ENCODE assay signal across 10 mouse cellular contexts in the genomic region with DNA sequence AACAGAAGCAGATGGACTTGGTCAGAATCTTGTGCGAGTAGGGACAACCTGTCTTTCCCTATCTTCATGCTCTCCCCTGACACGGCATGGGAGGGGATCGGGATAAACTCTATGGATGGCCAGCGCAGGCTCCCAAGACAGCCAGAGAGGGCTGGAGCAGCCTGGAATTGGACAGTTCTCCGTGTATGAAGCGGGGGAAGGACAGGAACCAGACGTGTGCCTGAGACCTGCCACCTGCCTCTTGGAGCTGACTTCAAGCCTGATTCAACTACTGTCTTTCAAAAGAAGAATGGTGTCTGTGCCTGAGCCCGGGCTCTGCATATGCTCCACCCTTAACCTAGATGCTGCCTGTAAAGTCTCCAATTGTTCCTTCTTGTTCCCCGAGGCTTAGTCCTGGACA. TPM values are rescaled to one million over a fixed set of nuclear protein-coding genes. Genes with fewer than 3 reads are reported as not detected.
DNase-seq lines count a peak whose midpoint lies in the region; ATAC-seq and TF ChIP-seq lines count a peak whose summit lies in the region.
"Had no signal": no experiment of that assay in that cellular context is flagged by ENCODE, and none has a peak within 500 bp of the region (broad histone marks: within the 10 kb centered on the region; RNA-seq: fewer than 3 reads in every experiment).

No protein-coding gene starts in this region.

- no peak overlapping the region for H3K4me3 ChIP-seq in intestine, embryonic 14.5 days (ENCODE audit: low read depth, low read length)
- H3K4me3 ChIP-seq in intestine, postnatal 0 days (ENCODE audit: low read depth, low read length), result no peak overlapping the region
- H3K4me3 ChIP-seq in MEL (ENCODE audit: control insufficient read depth in 1 of 2, insufficient read depth in 1 of 2, low read depth in 2 of 2, low read length in 2 of 2), result no peak overlapping the region
- no peak overlapping the region for H3K4me3 ChIP-seq in embryonic facial prominence, embryonic 10.5 days
- H3K4me3 ChIP-seq in limb, embryonic 15.5 days, result no peak overlapping the region

- no peak for TF ChIP-seq RAD21 in MEL (IDR thresholded peaks at IDR 0.05; ENCODE audit: low read depth, low read length)

- no peaks in the 10 kb centered on the region for H3K27me3 ChIP-seq in intestine, embryonic 14.5 days (replicated peaks; ENCODE audit: control insufficient read depth, insufficient read depth, low read length)
- H3K27me3 ChIP-seq in intestine, postnatal 0 days (replicated peaks; ENCODE audit: control insufficient read depth, insufficient read depth, low read length), result no peaks in the 10 kb centered on the region
- no peaks in the 10 kb centered on the region for H3K27me3 ChIP-seq in MEL (ENCODE audit: control insufficient read depth in 1 of 2, insufficient read depth in 2 of 2, low read length in 2 of 2)
- H3K27me3 ChIP-seq in embryonic facial prominence, embryonic 10.5 days (replicated peaks; ENCODE audit: low read depth, poor library complexity, severe bottlenecking), result no peaks in the 10 kb centered on the region
- no peaks in the 10 kb centered on the region for H3K27me3 ChIP-seq in limb, embryonic 15.5 days

- H3K4me2 ChIP-seq in intestine, embryonic 14.5 days (ENCODE audit: low read length), result peak overlapping the region; percentile 7; the same call in 1 of the 2 replicates
- H3K4me2 ChIP-seq in intestine, postnatal 0 days (replicated peaks; ENCODE audit: low read depth), result no peak overlapping the region
- H3K4me2 ChIP-seq in limb, embryonic 15.5 days, result no peak overlapping the region

- peaks cover 20% of the 10 kb centered on the region for H3K4me1 ChIP-seq in intestine, embryonic 14.5 days (replicated peaks; ENCODE audit: control insufficient read depth, insufficient read depth, low read length)
- H3K4me1 ChIP-seq in intestine, postnatal 0 days (replicated peaks; ENCODE audit: control insufficient read depth, insufficient read depth, low read length), result no peaks in the 10 kb centered on the region
- peaks cover 3 to 9% of the 10 kb centered on the region in 2 experiments; a peak in 3 of 4 replicates for H3K4me1 ChIP-seq in MEL (ENCODE audit: control insufficient read depth in 1 of 2, insufficient read depth in 2 of 2, low read length in 2 of 2)
- H3K4me1 ChIP-seq in embryonic facial prominence, embryonic 10.5 days, result peaks cover 53% of the 10 kb centered on the region
- H3K4me1 ChIP-seq in limb, embryonic 15.5 days, result peaks cover 49% of the 10 kb centered on the region

- WGBS in intestine, embryonic 14.5 days, result 42% methylated on average over 9 of the region's 9 CpGs
- 63% methylated on average over 9 of the region's 9 CpGs for WGBS in intestine, postnatal 0 days
- 70% methylated on average over 9 of the region's 9 CpGs for WGBS in embryonic facial prominence, embryonic 10.5 days
- WGBS in limb, embryonic 15.5 days, result 66% methylated on average over 9 of the region's 9 CpGs

- no peak for DNase-seq in intestine, embryonic 14.5 days (ENCODE audit: low spot score)
- DNase-seq in MEL (ENCODE audit: low read depth, low spot score), result no peak
- DNase-seq in embryonic facial prominence, embryonic 10.5 days (ENCODE audit: low spot score), result no peak
- no peak for DNase-seq in urinary bladder, postnatal 14 days (ENCODE audit: low spot score)
- DNase-seq: adrenal gland, postnatal 14 days had no signal

- no peak for ATAC-seq in intestine, embryonic 14.5 days (replicated peaks; ENCODE audit: low FRiP score, low TSS enrichment, low read depth)
- no peak for ATAC-seq in intestine, postnatal 0 days
- no peak for ATAC-seq in limb, embryonic 15.5 days (ENCODE audit: insufficient number of reproducible peaks, low FRiP score, low TSS enrichment, low read depth)
- ATAC-seq in granulocyte monocyte progenitor cell, adult 5-6 weeks (replicated peaks; ENCODE audit: poor library complexity, severe bottlenecking), result no peak
- ATAC-seq: hindbrain, postnatal 0 days had no signal

- TF ChIP-seq CTCF in intestine, postnatal 0 days (IDR thresholded peaks at IDR 0.05; ENCODE audit: low read depth), result no peak
- TF ChIP-seq CTCF in MEL (IDR thresholded peaks at IDR 0.05 in 2 of 3, conservative IDR thresholded peaks at IDR 0.05 in 1 of 3; ENCODE audit: control insufficient read depth in 1 of 3, insufficient read depth in 1 of 3, low read depth in 2 of 3, low read length in 3 of 3, poor library complexity in 1 of 3, severe bottlenecking in 1 of 3), result no peak

- H3K36me3 ChIP-seq in intestine, embryonic 14.5 days (ENCODE audit: control insufficient read depth, insufficient read depth, low read length), result peaks cover 4% of the 10 kb centered on the region; the same call in 1 of the 2 replicates
- H3K36me3 ChIP-seq in intestine, postnatal 0 days (ENCODE audit: control insufficient read depth, insufficient read depth), result no peaks in the 10 kb centered on the region
- H3K36me3 ChIP-seq in MEL (ENCODE audit: control insufficient read depth in 1 of 2, insufficient read depth in 2 of 2, low read length in 2 of 2), result peaks cover 0 to 2% of the 10 kb centered on the region in 2 experiments; a peak in 1 of 4 replicates
- H3K36me3 ChIP-seq in embryonic facial prominence, embryonic 10.5 days (replicated peaks), result peaks cover 55% of the 10 kb centered on the region
- peaks cover 24% of the 10 kb centered on the region for H3K36me3 ChIP-seq in limb, embryonic 15.5 days

- H3K9me3 ChIP-seq in intestine, embryonic 14.5 days (ENCODE audit: control insufficient read depth, low read length), result no peaks in the 10 kb centered on the region
- no peaks in the 10 kb centered on the region for H3K9me3 ChIP-seq in intestine, postnatal 0 days (ENCODE audit: control insufficient read depth)
- no peaks in the 10 kb centered on the region for H3K9me3 ChIP-seq in MEL (replicated peaks; ENCODE audit: insufficient read depth, low read length)
- no peaks in the 10 kb centered on the region for H3K9me3 ChIP-seq in embryonic facial prominence, embryonic 10.5 days
- no peaks in the 10 kb centered on the region for H3K9me3 ChIP-seq in limb, embryonic 15.5 days

- no peak overlapping the region for H3K27ac ChIP-seq in intestine, embryonic 14.5 days (ENCODE audit: low read depth)
- no peak overlapping the region for H3K27ac ChIP-seq in intestine, postnatal 0 days (ENCODE audit: low read depth, low read length)
- no peak overlapping the region for H3K27ac ChIP-seq in MEL (ENCODE audit: control insufficient read depth, low read depth, low read length)
- peak overlapping the region; percentile 19; the same call in 1 of the 2 replicates for H3K27ac ChIP-seq in embryonic facial prominence, embryonic 10.5 days (replicated peaks)
- H3K27ac ChIP-seq in limb, embryonic 15.5 days, result peak overlapping the region; percentile 61
- H3K27ac ChIP-seq: hindbrain, postnatal 0 days; macrophage had no signal

- no peak overlapping the region for H3K9ac ChIP-seq in intestine, embryonic 14.5 days (ENCODE audit: low read length)
- H3K9ac ChIP-seq in intestine, postnatal 0 days (ENCODE audit: low read depth, low read length), result no peak overlapping the region
- H3K9ac ChIP-seq in MEL (ENCODE audit: control insufficient read depth, low read depth, low read length, poor library complexity, severe bottlenecking), result peak overlapping the region; percentile 11
- no peak overlapping the region for H3K9ac ChIP-seq in limb, embryonic 15.5 days

- peaks cover 5% of the 10 kb centered on the region; the same call in 1 of the 2 replicates for H3K79me2 ChIP-seq in MEL (ENCODE audit: control insufficient read depth, insufficient read depth, low read length, poor library complexity)

- TF ChIP-seq POLR2A in MEL (IDR thresholded peaks at IDR 0.05; ENCODE audit: control insufficient read depth in 1 of 2, insufficient read depth in 1 of 2, low read depth in 1 of 2, low read length in 2 of 2, poor library complexity in 1 of 2), result no peak

- TF ChIP-seq EP300 in MEL (IDR thresholded peaks at IDR 0.05; ENCODE audit: low read depth in 1 of 2, low read length in 2 of 2), result no peak

RNA-seq across cellular contexts. Expression of gene Zfp523, which starts 4.2 kb away (rescaled TPM):
- polyA plus RNA-seq in intestine, embryonic 14.5 days (2014; fragmentation: Nextera tagmentation; extraction: Ambion mirVana), result 31.8 and 32.4 TPM in 2 replicates
- 10.6 and 11.6 TPM in 2 replicates for polyA plus RNA-seq in intestine, postnatal 0 days (2015; fragmentation: Nextera tagmentation; extraction: Ambion mirVana)
- total RNA-seq in MEL (2012; rRNA removed), result 21.4 and 29.5 TPM in 2 replicates
- 10 to 100 TPM in 1 of 2 experiments, not detected in 1; 53.0 TPM for polyA plus RNA-seq in MEL (2012; ENCODE audit: insufficient read depth in 1 of 2, insufficient read length in 2 of 2, low read depth in 1 of 2, low replicate concordance in 2 of 2, missing spikeins in 1 of 2)
- polyA plus RNA-seq in embryonic facial prominence, embryonic 10.5 days (2016; fragmentation: Nextera tagmentation; extraction: Ambion mirVana), result 32.8 and 35.9 TPM in 2 replicates
- polyA plus RNA-seq in limb, embryonic 15.5 days (2015; fragmentation: Nextera tagmentation; extraction: Ambion mirVana), result 30.9 and 33.6 TPM in 2 replicates
- 14.5 and 20.9 TPM in 2 replicates for total RNA-seq in granulocyte monocyte progenitor cell, adult 5-6 weeks (2014; fragmentation: Nextera tagmentation)
- total RNA-seq in granulocyte monocyte progenitor cell, adult 5-6 weeks (2017), result 19.5 and 29.1 TPM in 2 replicates

RNA-seq across cellular contexts. Expression of gene Scube3, which starts 30.7 kb away (rescaled TPM):
- polyA plus RNA-seq in intestine, embryonic 14.5 days (2014; fragmentation: Nextera tagmentation; extraction: Ambion mirVana), result 3.5 TPM in 2 replicates
- polyA plus RNA-seq in intestine, postnatal 0 days (2015; fragmentation: Nextera tagmentation; extraction: Ambion mirVana), result 0.57 and 0.60 TPM in 2 replicates
- 0.03 and 0.04 TPM in 2 replicates for total RNA-seq in MEL (2012; rRNA removed)
- polyA plus RNA-seq in MEL (2012; ENCODE audit: insufficient read depth in 1 of 2, insufficient read length in 2 of 2, low read depth in 1 of 2, low replicate concordance in 2 of 2, missing spikeins in 1 of 2), result under 1 TPM in 1 of 2 experiments, not detected in 1; 0.03 TPM
- polyA plus RNA-seq in embryonic facial prominence, embryonic 10.5 days (2016; fragmentation: Nextera tagmentation; extraction: Ambion mirVana), result 8.7 and 9.7 TPM in 2 replicates
- 4.2 and 6.9 TPM in 2 replicates for polyA plus RNA-seq in limb, embryonic 15.5 days (2015; fragmentation: Nextera tagmentation; extraction: Ambion mirVana)
- total RNA-seq in granulocyte monocyte progenitor cell, adult 5-6 weeks (2014; fragmentation: Nextera tagmentation), result not detected in 2 replicates
- total RNA-seq in granulocyte monocyte progenitor cell, adult 5-6 weeks (2017), result not detected in 2 replicates

RNA-seq across cellular contexts. Expression of gene Def6, which starts 34.9 kb away (rescaled TPM):
- polyA plus RNA-seq in intestine, embryonic 14.5 days (2014; fragmentation: Nextera tagmentation; extraction: Ambion mirVana), result 1.9 and 2.6 TPM in 2 replicates
- 1.7 TPM in 2 replicates for polyA plus RNA-seq in intestine, postnatal 0 days (2015; fragmentation: Nextera tagmentation; extraction: Ambion mirVana)
- total RNA-seq in MEL (2012; rRNA removed), result 110 and 121 TPM in 2 replicates
- polyA plus RNA-seq in MEL (2012; ENCODE audit: insufficient read depth in 1 of 2, insufficient read length in 2 of 2, low read depth in 1 of 2, low replicate concordance in 2 of 2, missing spikeins in 1 of 2), result 100 to 1,000 TPM in 1 of 2 experiments, not detected in 1; 154 TPM
- polyA plus RNA-seq in embryonic facial prominence, embryonic 10.5 days (2016; fragmentation: Nextera tagmentation; extraction: Ambion mirVana), result 3.4 and 3.7 TPM in 2 replicates
- polyA plus RNA-seq in limb, embryonic 15.5 days (2015; fragmentation: Nextera tagmentation; extraction: Ambion mirVana), result 19.2 and 20.5 TPM in 2 replicates
- 57.9 and 67.3 TPM in 2 replicates for total RNA-seq in granulocyte monocyte progenitor cell, adult 5-6 weeks (2014; fragmentation: Nextera tagmentation)
- 108 and 142 TPM in 2 replicates for total RNA-seq in granulocyte monocyte progenitor cell, adult 5-6 weeks (2017)

RNA-seq across cellular contexts. Expression of gene Ppard, which starts 59.8 kb away (rescaled TPM):
- 2.1 and 2.5 TPM in 2 replicates for polyA plus RNA-seq in intestine, embryonic 14.5 days (2014; fragmentation: Nextera tagmentation; extraction: Ambion mirVana)
- polyA plus RNA-seq in intestine, postnatal 0 days (2015; fragmentation: Nextera tagmentation; extraction: Ambion mirVana), result 1.7 and 2.1 TPM in 2 replicates
- 3.4 and 3.5 TPM in 2 replicates for total RNA-seq in MEL (2012; rRNA removed)
- polyA plus RNA-seq in MEL (2012; ENCODE audit: insufficient read depth in 1 of 2, insufficient read length in 2 of 2, low read depth in 1 of 2, low replicate concordance in 2 of 2, missing spikeins in 1 of 2), result 10 to 100 TPM in 1 of 2 experiments, not detected in 1; 12.7 TPM
- polyA plus RNA-seq in embryonic facial prominence, embryonic 10.5 days (2016; fragmentation: Nextera tagmentation; extraction: Ambion mirVana), result 1.4 and 1.9 TPM in 2 replicates
- polyA plus RNA-seq in limb, embryonic 15.5 days (2015; fragmentation: Nextera tagmentation; extraction: Ambion mirVana), result 3.4 and 3.6 TPM in 2 replicates
- total RNA-seq in granulocyte monocyte progenitor cell, adult 5-6 weeks (2014; fragmentation: Nextera tagmentation), result 8.4 and 8.8 TPM in 2 replicates
- total RNA-seq in granulocyte monocyte progenitor cell, adult 5-6 weeks (2017), result 0.34 and 5.6 TPM in 2 replicates

Comparison
In these comparisons a context has a peak if more than half of its experiments do, and no peak if none do; other contexts are left out.
1. H3K27ac ChIP-seq: peak in embryonic facial prominence, embryonic 10.5 days (single experiment) and limb, embryonic 15.5 days (single experiment); none in intestine, embryonic 14.5 days (single experiment), intestine, postnatal 0 days (single experiment) and MEL (single experiment).